Mouse (Mus musculus) limb, embryonic 10.5 days (tissue): ENCODE results near the gene Ganc. TPM values are rescaled to one million over a fixed set of nuclear protein-coding genes. Genes with fewer than 3 reads are reported as not detected.

Experiments
- DNase-seq: peaks from one replicate; pipeline ENCODE4 v3.0.0-alpha.2; 2017; ENCODE audit warnings: low spot score
- H3K27ac ChIP-seq: fragments of 300-500 bp; sonication (generic); 2 replicates; pipeline ENCODE4 v1.5.1; 2016; ENCODE audit warnings: mild to moderate bottlenecking
- H3K27me3 ChIP-seq: fragments of 300-500 bp; sonication (generic); 2 replicates; pipeline ENCODE4 v1.6.1; 2016; ENCODE audit warnings: low read depth, mild to moderate bottlenecking; ENCODE audit not compliant: poor library complexity, severe bottlenecking
- H3K36me3 ChIP-seq: fragments of 300-500 bp; sonication (generic); 2 replicates; pipeline ENCODE4 v1.6.1; 2016; ENCODE audit warnings: mild to moderate bottlenecking, moderate library complexity
- H3K4me1 ChIP-seq: fragments of 300-500 bp; sonication (generic); 2 replicates; pipeline ENCODE4 v1.6.1; 2016
- H3K4me3 ChIP-seq: fragments of 300-500 bp; sonication (generic); 2 replicates; pipeline ENCODE4 v1.5.1; 2016; ENCODE audit warnings: mild to moderate bottlenecking, moderate library complexity
- H3K9me3 ChIP-seq: fragments of 300-500 bp; sonication (generic); replicated peaks from 2 replicates; pipeline ENCODE4 v1.6.1; 2016; ENCODE audit warnings: mild to moderate bottlenecking
- WGBS: fragments of 180-500 bp; shearing (Covaris S2); methylation state at CpG from one replicate; pipeline ENCODE4 v1.1.7; 2016; 5-methylcytosine and 5-hydroxymethylcytosine counted together
- polyA plus RNA-seq: library from polyadenylated mRNA; unstranded; fragments of >200 nt; fragmentation: Nextera tagmentation; extraction: Ambion mirVana; gene quantifications from 2 replicates; pipeline ENCODE4 v1.2.1, GENCODE M21; 2016

The Ganc gene
- polyA plus RNA-seq, 1 experiment from 2014 or later: 7.3 TPM

GRCm38 (mm10) chr2:120482506-120483389, 79.1 kb downstream of the Ganc start:
- H3K4me3 ChIP-seq: no peak overlapping the region
- H3K4me1 ChIP-seq: 0 out of 2 replicates have a peak, but pooled peaks cover 3% of the 10 kb centered on the region
- H3K27ac ChIP-seq: no peak overlapping the region
- no peaks in the 10 kb centered on the region for H3K9me3 ChIP-seq
- 88% methylated on average over 8 of the region's 8 CpGs for WGBS
- DNase-seq: no peak
- H3K36me3 ChIP-seq: no peaks in the 10 kb centered on the region
- no peaks in the 10 kb centered on the region for H3K27me3 ChIP-seq

- H3K4me1 ChIP-seq: 0 out of 2 replicates have a peak, but pooled peaks cover 3% of the 10 kb centered on the region
- H3K36me3 ChIP-seq: no peaks in the 10 kb centered on the region
- H3K4me3 ChIP-seq: no peak overlapping the region
- H3K9me3 ChIP-seq: no peaks in the 10 kb centered on the region
- WGBS: 93% methylated on average over 3 of the region's 3 CpGs
- no peak overlapping the region for H3K27ac ChIP-seq
- DNase-seq: no peak
- no peaks in the 10 kb centered on the region for H3K27me3 ChIP-seq
These were observed 80.5 kb downstream of the Ganc start for GRCm38 (mm10) chr2:120484241-120484640.

- Histone ChIP-seq H3K36me3 (no peaks in the 10 kb centered on the region), H3K4me1 (no peaks in the 10 kb centered on the region), H3K9me3 (no peaks in the 10 kb centered on the region), H3K27me3 (no peaks in the 10 kb centered on the region), H3K4me3 (no peak overlapping the region), H3K27ac (no peak overlapping the region)
- no peak for DNase-seq
- WGBS: 81% methylated on average over 4 of the region's 4 CpGs
These were observed 89.6 kb downstream of the Ganc start for GRCm38 (mm10) chr2:120493254-120493653.

- H3K27ac ChIP-seq: no peak overlapping the region
- H3K4me3 ChIP-seq: no peak overlapping the region
- no peak for DNase-seq
- H3K9me3 ChIP-seq: no peaks in the 10 kb centered on the region
- H3K27me3 ChIP-seq: no peaks in the 10 kb centered on the region
- 80% methylated on average over 3 of the region's 3 CpGs for WGBS
- no peaks in the 10 kb centered on the region for H3K36me3 ChIP-seq
- H3K4me1 ChIP-seq: peaks cover 6% of the 10 kb centered on the region; the same call in 1 of the 2 replicates
These were observed 92.8 kb downstream of the Ganc start for GRCm38 (mm10) chr2:120496511-120496910.

- peaks cover 11% of the 10 kb centered on the region for H3K36me3 ChIP-seq
- WGBS: 75% methylated on average over 6 of the region's 6 CpGs
- H3K4me3 ChIP-seq: no peak overlapping the region
- no peak for DNase-seq
- H3K4me1 ChIP-seq: peaks cover 12% of the 10 kb centered on the region; the same call in 1 of the 2 replicates
- no peaks in the 10 kb centered on the region for H3K9me3 ChIP-seq
- no peaks in the 10 kb centered on the region for H3K27me3 ChIP-seq
- no peak overlapping the region for H3K27ac ChIP-seq
These were observed 96.3 kb downstream of the Ganc start for GRCm38 (mm10) chr2:120499971-120500471.

GRCm38 (mm10) chr2:120501136-120501918, 97.6 kb downstream of the Ganc start:
- H3K27ac ChIP-seq: no peak overlapping the region

GRCm38 (mm10) chr2:120501931-120502604, 98.4 kb downstream of the Ganc start:
- Histone ChIP-seq H3K27ac (no peak overlapping the region), H3K4me1 (peaks cover 12% of the 10 kb centered on the region; the same call in 1 of the 2 replicates), H3K36me3 (peaks cover 31% of the 10 kb centered on the region), H3K9me3 (no peaks in the 10 kb centered on the region), H3K27me3 (no peaks in the 10 kb centered on the region), H3K4me3 (no peak overlapping the region)
- 62% methylated on average over 13 of the region's 13 CpGs for WGBS
- no peak for DNase-seq

More at GRCm38 (mm10) chr2:120501136-120501918, 97.6 kb downstream of the Ganc start:
- Histone ChIP-seq H3K27me3 (no peaks in the 10 kb centered on the region), H3K4me1 (peaks cover 12% of the 10 kb centered on the region; the same call in 1 of the 2 replicates), H3K36me3 (peaks cover 24% of the 10 kb centered on the region), H3K9me3 (no peaks in the 10 kb centered on the region), H3K4me3 (no peak overlapping the region)
- 57% methylated on average over 17 of the region's 17 CpGs for WGBS
- DNase-seq: no peak

GRCm38 (mm10) chr2:120502605-120502990, 98.9 kb downstream of the Ganc start:
- Histone ChIP-seq H3K4me3 (no peak overlapping the region), H3K27me3 (no peaks in the 10 kb centered on the region), H3K4me1 (peaks cover 12% of the 10 kb centered on the region; the same call in 1 of the 2 replicates), H3K27ac (no peak overlapping the region), H3K36me3 (peaks cover 36% of the 10 kb centered on the region), H3K9me3 (no peaks in the 10 kb centered on the region)
- no peak for DNase-seq
- WGBS: 78% methylated on average over 3 of the region's 3 CpGs

- H3K36me3 ChIP-seq: peaks cover 41% of the 10 kb centered on the region
- H3K27me3 ChIP-seq: no peaks in the 10 kb centered on the region
- no peaks in the 10 kb centered on the region for H3K9me3 ChIP-seq
- H3K27ac ChIP-seq: no peak overlapping the region
- no peak for DNase-seq
- H3K4me3 ChIP-seq: no peak overlapping the region
- peaks cover 12% of the 10 kb centered on the region; the same call in 1 of the 2 replicates for H3K4me1 ChIP-seq
- 92% methylated on average over 6 of the region's 6 CpGs for WGBS
These were observed 99.4 kb downstream of the Ganc start for GRCm38 (mm10) chr2:120503094-120503493.

GRCm38 (mm10) chr2:120503992-120504391, 100.3 kb downstream of the Ganc start:
- Histone ChIP-seq H3K27ac (no peak overlapping the region), H3K27me3 (no peaks in the 10 kb centered on the region), H3K9me3 (no peaks in the 10 kb centered on the region), H3K36me3 (peaks cover 50% of the 10 kb centered on the region), H3K4me1 (peaks cover 12% of the 10 kb centered on the region; the same call in 1 of the 2 replicates), H3K4me3 (no peak overlapping the region)
- 79% methylated on average over 5 of the region's 5 CpGs for WGBS
- DNase-seq: no peak
